Comparison of ENCODE assay signal across 8 mouse cellular contexts in the genomic region with DNA sequence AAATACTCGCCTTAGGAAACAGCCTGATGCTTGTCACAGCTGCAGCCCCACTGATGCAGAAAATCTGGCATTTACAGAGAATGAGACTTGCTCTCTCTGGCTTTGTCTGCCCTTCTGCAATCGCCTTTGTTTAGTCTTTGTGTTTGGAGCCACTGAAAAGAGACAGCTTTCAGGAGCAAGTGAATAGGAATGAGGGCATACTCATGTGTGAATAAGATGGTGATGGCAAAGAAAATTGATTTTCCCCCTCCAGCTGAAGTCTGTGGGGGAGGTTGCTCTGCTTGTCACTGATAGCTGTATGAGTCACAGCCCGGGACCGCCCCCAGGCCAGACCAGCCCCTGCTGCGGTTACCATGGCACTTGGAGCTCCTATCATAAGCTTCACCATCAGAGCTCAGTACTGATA.
DNase-seq lines count a peak whose midpoint lies in the region; TF ChIP-seq lines count a peak whose summit lies in the region.

No protein-coding gene starts in this region.

- H3K4me1 ChIP-seq in kidney, adult 2 months (ENCODE audit: control insufficient read depth, insufficient read depth, low read length): no peaks in the 10 kb centered on the region; the same call in 1 of the 2 replicates
- H3K4me1 ChIP-seq in cortical plate, adult 2 months (ENCODE audit: control insufficient read depth, insufficient read depth, low read length): peaks cover 8% of the 10 kb centered on the region; the same call in 1 of the 2 replicates

- no peak overlapping the region for H3K27ac ChIP-seq in kidney, adult 2 months (ENCODE audit: insufficient read depth, low read depth, low read length)
- no peak overlapping the region for H3K27ac ChIP-seq in cortical plate, adult 2 months (ENCODE audit: insufficient read depth, low read length)
- peak overlapping the region; percentile 91 for H3K27ac ChIP-seq in layer of hippocampus, adult 2 months

- H3K27me3 ChIP-seq in kidney, adult 2 months (replicated peaks; ENCODE audit: control insufficient read depth, insufficient read depth, low read length): no peaks in the 10 kb centered on the region

- no peak for TF ChIP-seq POLR2A in kidney, adult 2 months (IDR thresholded peaks at IDR 0.05; ENCODE audit: low read depth, low read length)
- TF ChIP-seq POLR2A in cortical plate, adult 2 months (IDR thresholded peaks at IDR 0.05; ENCODE audit: extremely low read depth, insufficient read depth, low read length): 0 out of 2 replicates have a peak, but pooled peaks have one; percentile 42

- peak; percentile 43 for DNase-seq in kidney, postnatal 10 days
- DNase-seq in kidney, adult 2 months: no peak
- peak; percentile 28 to 42 for DNase-seq in gastrocnemius, adult 8-10 months (ENCODE audit: low spot score in 2 of 2)
- peak; percentile 84 to 95 for DNase-seq in layer of hippocampus, adult 2 months (ENCODE audit: low spot score in 2 of 2)
- peak; percentile 43 for DNase-seq in lung, postnatal 25 days (ENCODE audit: low spot score)
- DNase-seq in right cerebral cortex, postnatal 25 days: peak; percentile 76
- DNase-seq in MN1 (ENCODE audit: low spot score): no peak

- no peak overlapping the region for H3K4me3 ChIP-seq in kidney, adult 2 months (ENCODE audit: insufficient read depth, low read depth, low read length)
- no peak overlapping the region for H3K4me3 ChIP-seq in cortical plate, adult 2 months (ENCODE audit: insufficient read depth, low read length)
- peak overlapping the region; percentile 13; the same call in 1 of the 2 replicates for H3K4me3 ChIP-seq in layer of hippocampus, adult 2 months

- no peak for TF ChIP-seq CTCF in kidney, adult 2 months (conservative IDR thresholded peaks at IDR 0.05; ENCODE audit: insufficient read depth, insufficient read length, low read depth, low read length)
- TF ChIP-seq CTCF in cortical plate, adult 2 months (IDR thresholded peaks at IDR 0.05; ENCODE audit: extremely low read depth, insufficient read depth, low read length): no peak
- TF ChIP-seq CTCF in layer of hippocampus, adult 2 months (conservative IDR thresholded peaks at IDR 0.05): no peak

- no peaks in the 10 kb centered on the region for H3K36me3 ChIP-seq in kidney, adult 2 months (ENCODE audit: control insufficient read depth, insufficient read depth, low read length)

- WGBS in kidney, adult 2 months: 22% methylated on average over 5 of the region's 5 CpGs

Comparison
In these comparisons a context has a peak if more than half of its experiments do, and no peak if none do; other contexts are left out.
1. DNase-seq: peak in kidney, postnatal 10 days (single experiment), gastrocnemius, adult 8-10 months (2 of 2), layer of hippocampus, adult 2 months (2 of 2), lung, postnatal 25 days (single experiment) and right cerebral cortex, postnatal 25 days (single experiment); none in kidney, adult 2 months (single experiment) and MN1 (single experiment).